Mouse (Mus musculus) intestine, embryonic 14.5 days (tissue): ENCODE data around the gene Ric8b. TPM values are rescaled to one million over a fixed set of nuclear protein-coding genes. Genes with fewer than 3 reads are reported as not detected.

Experiments used
- ATAC-seq: fragments of 200-750 bp; cut with Nextera tagmentation; replicated peaks from 2 replicates; pipeline ENCODE4 v1.8.0; 2017; ENCODE audit warnings: low read depth, moderate number of reproducible peaks, moderate TSS enrichment, moderate library complexity; ENCODE audit not compliant: low FRiP score, low TSS enrichment
- DNase-seq: peaks from one replicate; pipeline ENCODE4 v3.0.0-alpha.2; 2018; ENCODE audit warnings: low spot score
- H3K27ac ChIP-seq: fragments of 300-500 bp; sonication (generic); 2 replicates; pipeline ENCODE4 v1.5.1; 2014; ENCODE audit warnings: low read depth, mild to moderate bottlenecking, control low read depth
- H3K27me3 ChIP-seq: fragments of 300-500 bp; sonication (generic); replicated peaks from 2 replicates; pipeline ENCODE4 v1.6.1; 2014; ENCODE audit warnings: low read length, control low read depth; ENCODE audit not compliant: control insufficient read depth, insufficient read depth
- H3K36me3 ChIP-seq: fragments of 300-500 bp; sonication (generic); 2 replicates; pipeline ENCODE4 v1.6.1; 2014; ENCODE audit warnings: low read length, control low read depth; ENCODE audit not compliant: control insufficient read depth, insufficient read depth
- H3K4me1 ChIP-seq: fragments of 300-500 bp; sonication (generic); replicated peaks from 2 replicates; pipeline ENCODE4 v1.6.1; 2014; ENCODE audit warnings: low read length, control low read depth, mixed read lengths; ENCODE audit not compliant: control insufficient read depth, insufficient read depth
- H3K4me2 ChIP-seq: fragments of 300-500 bp; sonication (generic); 2 replicates; pipeline ENCODE4 v1.6.1; 2014; ENCODE audit warnings: low read length
- H3K4me3 ChIP-seq: fragments of 300-500 bp; sonication (generic); 2 replicates; pipeline ENCODE4 v1.5.1; 2014; ENCODE audit warnings: low read depth, low read length, control low read depth, mixed read lengths
- H3K9ac ChIP-seq: fragments of 300-500 bp; sonication (generic); 2 replicates; pipeline ENCODE4 v1.6.1; 2014; ENCODE audit warnings: mild to moderate bottlenecking, low read length
- H3K9me3 ChIP-seq: fragments of 300-500 bp; sonication (generic); 2 replicates; pipeline ENCODE4 v1.6.1; 2016; ENCODE audit warnings: low read length, control low read depth; ENCODE audit not compliant: control insufficient read depth
- WGBS: fragments of 180-500 bp; shearing (Covaris S2); extraction: QIAGEN DNeasy Blood & Tissue Kit; methylation state at CpG from one replicate; pipeline ENCODE4 v1.1.7; 2014; 5-methylcytosine and 5-hydroxymethylcytosine counted together
- polyA plus RNA-seq: library from polyadenylated mRNA; unstranded; fragments of >200 nt; fragmentation: Nextera tagmentation; extraction: Ambion mirVana; gene quantifications from 2 replicates; pipeline ENCODE4 v1.2.1, GENCODE M21; 2014

The Ric8b gene
- polyA plus RNA-seq, 1 experiment from 2014 or later = 21.2 TPM

GRCm38 (mm10) chr10:84945692-84946091, 28.3 kb downstream of the Ric8b start:
- DNase-seq (no peak), ATAC-seq (no peak)
- Histone ChIP-seq H3K4me3 (no peak overlapping the region), H3K27ac (no peak overlapping the region), H3K36me3 (peaks cover 24% of the 10 kb centered on the region), H3K4me2 (no peak overlapping the region), H3K9ac (no peak overlapping the region), H3K27me3 (no peaks in the 10 kb centered on the region), H3K4me1 (peaks cover 20% of the 10 kb centered on the region), H3K9me3 (no peaks in the 10 kb centered on the region)
- 89% methylated on average over 3 of the region's 3 CpGs for WGBS

GRCm38 (mm10) chr10:84948970-84949683, 31.7 kb downstream of the Ric8b start:
- no peak overlapping the region for H3K4me3 ChIP-seq
- H3K4me2 ChIP-seq = no peak overlapping the region
- H3K9ac ChIP-seq = no peak overlapping the region
- ATAC-seq = no peak
- no peaks in the 10 kb centered on the region for H3K9me3 ChIP-seq
- H3K36me3 ChIP-seq = peaks cover 30% of the 10 kb centered on the region
- H3K27ac ChIP-seq = no peak overlapping the region; the same call in 1 of the 2 replicates
- H3K4me1 ChIP-seq = peaks cover 20% of the 10 kb centered on the region
- 38% methylated on average over 8 of the region's 8 CpGs for WGBS
- DNase-seq = no peak
- H3K27me3 ChIP-seq = no peaks in the 10 kb centered on the region

GRCm38 (mm10) chr10:84949684-84950010, 32.2 kb downstream of the Ric8b start:
- Histone ChIP-seq H3K9ac (no peak overlapping the region), H3K27ac (no peak overlapping the region; the same call in 1 of the 2 replicates), H3K27me3 (no peaks in the 10 kb centered on the region), H3K36me3 (peaks cover 30% of the 10 kb centered on the region), H3K4me1 (peaks cover 20% of the 10 kb centered on the region), H3K9me3 (no peaks in the 10 kb centered on the region), H3K4me3 (no peak overlapping the region), H3K4me2 (no peak overlapping the region)
- ATAC-seq (no peak), DNase-seq (no peak)
- WGBS = 46% methylated on average over 3 of the region's 3 CpGs

- no peak for ATAC-seq
- WGBS = 63% methylated on average over 4 of the region's 4 CpGs
- Histone ChIP-seq H3K9ac (no peak overlapping the region), H3K36me3 (peaks cover 34% of the 10 kb centered on the region), H3K4me3 (no peak overlapping the region), H3K27ac (no peak overlapping the region), H3K9me3 (no peaks in the 10 kb centered on the region), H3K27me3 (no peaks in the 10 kb centered on the region), H3K4me2 (no peak overlapping the region), H3K4me1 (peaks cover 20% of the 10 kb centered on the region)
- no peak for DNase-seq
Measured at GRCm38 (mm10) chr10:84950384-84950783, 33.0 kb downstream of the Ric8b start.

- Histone ChIP-seq H3K27me3 (no peaks in the 10 kb centered on the region), H3K4me1 (peaks cover 9% of the 10 kb centered on the region), H3K9ac (no peak overlapping the region), H3K36me3 (peaks cover 19% of the 10 kb centered on the region; the same call in 1 of the 2 replicates), H3K4me3 (no peak overlapping the region), H3K27ac (no peak overlapping the region), H3K9me3 (no peaks in the 10 kb centered on the region), H3K4me2 (no peak overlapping the region)
- WGBS = 93% methylated on average over 10 of the region's 10 CpGs
- DNase-seq (peak; percentile 12), ATAC-seq (no peak)
Measured at GRCm38 (mm10) chr10:84954236-84954635, 36.8 kb downstream of the Ric8b start.

GRCm38 (mm10) chr10:84956173-84956572, 38.8 kb downstream of the Ric8b start:
- H3K36me3 ChIP-seq = peaks cover 19% of the 10 kb centered on the region; the same call in 1 of the 2 replicates
- H3K27me3 ChIP-seq = no peaks in the 10 kb centered on the region
- peak; percentile 45 for DNase-seq
- no peak overlapping the region for H3K9ac ChIP-seq
- H3K4me2 ChIP-seq = no peak overlapping the region
- ATAC-seq = no peak
- WGBS = 61% methylated on average over 4 of the region's 4 CpGs
- H3K4me3 ChIP-seq = no peak overlapping the region
- H3K9me3 ChIP-seq = no peaks in the 10 kb centered on the region
- no peak overlapping the region for H3K27ac ChIP-seq
- 0 out of 2 replicates have a peak, but pooled peaks cover 5% of the 10 kb centered on the region for H3K4me1 ChIP-seq

GRCm38 (mm10) chr10:84958597-84958996, 41.2 kb downstream of the Ric8b start:
- no peak overlapping the region for H3K4me2 ChIP-seq
- H3K4me1 ChIP-seq = 0 out of 2 replicates have a peak, but pooled peaks cover 5% of the 10 kb centered on the region
- no peak for ATAC-seq
- WGBS = 95% methylated on average over 2 of the region's 2 CpGs
- no peak overlapping the region for H3K27ac ChIP-seq
- no peak for DNase-seq
- H3K9ac ChIP-seq = no peak overlapping the region
- H3K27me3 ChIP-seq = no peaks in the 10 kb centered on the region
- no peaks in the 10 kb centered on the region for H3K9me3 ChIP-seq
- H3K4me3 ChIP-seq = no peak overlapping the region
- peaks cover 15% of the 10 kb centered on the region; the same call in 1 of the 2 replicates for H3K36me3 ChIP-seq

- H3K9me3 ChIP-seq = no peaks in the 10 kb centered on the region
- H3K4me1 ChIP-seq = peaks cover 5% of the 10 kb centered on the region; the same call in 1 of the 2 replicates
- H3K27me3 ChIP-seq = no peaks in the 10 kb centered on the region
- 37% methylated on average over 12 of the region's 12 CpGs for WGBS
- ATAC-seq (no peak), DNase-seq (no peak)
- no peak overlapping the region for H3K9ac ChIP-seq
- H3K27ac ChIP-seq = no peak overlapping the region
- H3K4me2 ChIP-seq = no peak overlapping the region
- peaks cover 10% of the 10 kb centered on the region; the same call in 1 of the 2 replicates for H3K36me3 ChIP-seq
- H3K4me3 ChIP-seq = no peak overlapping the region
Measured at GRCm38 (mm10) chr10:84960380-84960930, 43.0 kb downstream of the Ric8b start.

GRCm38 (mm10) chr10:84963126-84963525, 45.7 kb downstream of the Ric8b start:
- H3K27ac ChIP-seq = no peak overlapping the region
- ATAC-seq (no peak), DNase-seq (no peak)
- H3K36me3 ChIP-seq = peaks cover 10% of the 10 kb centered on the region; the same call in 1 of the 2 replicates
- H3K4me3 ChIP-seq = no peak overlapping the region
- no peaks in the 10 kb centered on the region for H3K9me3 ChIP-seq
- H3K4me1 ChIP-seq = peaks cover 22% of the 10 kb centered on the region
- WGBS = 83% methylated on average over 5 of the region's 5 CpGs
- H3K9ac ChIP-seq = no peak overlapping the region
- no peaks in the 10 kb centered on the region for H3K27me3 ChIP-seq
- H3K4me2 ChIP-seq = no peak overlapping the region
